Mouse (Mus musculus) liver, embryonic 14.5 days (tissue): ENCODE data around the gene Adamtsl5.

Source experiments
- CTCF ChIP-seq: IDR thresholded peaks from 2 replicates; pipeline ENCODE4 v1.5.1; 2016; ENCODE audit warnings: antibody characterized with exemption, low read depth, control low read depth
- EP300 ChIP-seq: IDR thresholded peaks from 2 replicates; pipeline ENCODE4 v1.6.1; 2016; ENCODE audit warnings: antibody characterized with exemption, low read depth

GRCm38 (mm10) chr10:80312586-80313504, 35.4 kb downstream of the Adamtsl5 start:
- TF ChIP-seq CTCF (no peak), EP300 (no peak)
